Mouse (Mus musculus) forebrain, postnatal 0 days (tissue): ENCODE data around the gene Chchd6. TPM values are rescaled to one million over a fixed set of nuclear protein-coding genes. Genes with fewer than 3 reads are reported as not detected.
A peak's percentile ranks its signal among the peaks of the same experiment; 100 is the strongest.

Source experiments
- ATAC-seq: fragments of 200-750 bp; cut with Nextera tagmentation; 2 replicates; pipeline ENCODE4 v1.8.0; 2017; ENCODE audit warnings: mild to moderate bottlenecking, moderate library complexity
- DNase-seq: peaks from one replicate; pipeline ENCODE4 v3.0.0-alpha.2; 2015
- H3K27ac ChIP-seq: fragments of 300-500 bp; sonication (generic); 2 replicates; pipeline ENCODE4 v1.5.1; 2014; ENCODE audit warnings: low read depth, mild to moderate bottlenecking, antibody characterized with exemption, low read length, moderate library complexity, mixed read lengths
- H3K27me3 ChIP-seq: fragments of 300-500 bp; sonication (generic); 2 replicates; pipeline ENCODE4 v1.6.1; 2014; ENCODE audit warnings: mild to moderate bottlenecking, low read length, mixed read lengths; ENCODE audit not compliant: insufficient read depth
- H3K36me3 ChIP-seq: fragments of 300-500 bp; sonication (generic); 2 replicates; pipeline ENCODE4 v1.6.1; 2014; ENCODE audit warnings: mild to moderate bottlenecking, moderate library complexity; ENCODE audit not compliant: insufficient read depth
- H3K4me1 ChIP-seq: fragments of 300-500 bp; sonication (generic); 2 replicates; pipeline ENCODE4 v1.6.1; 2014; ENCODE audit warnings: antibody characterized with exemption; ENCODE audit not compliant: insufficient read depth
- H3K4me2 ChIP-seq: fragments of 300-500 bp; sonication (generic); 2 replicates; pipeline ENCODE4 v1.6.1; 2014; ENCODE audit warnings: low read depth, mild to moderate bottlenecking, moderate library complexity
- H3K4me3 ChIP-seq: fragments of 300-500 bp; sonication (generic); 2 replicates; pipeline ENCODE4 v1.5.1; 2014; ENCODE audit warnings: low read depth, low read length, mixed read lengths
- H3K9ac ChIP-seq: fragments of 300-500 bp; sonication (generic); 2 replicates; pipeline ENCODE4 v1.6.1; 2014; ENCODE audit warnings: mild to moderate bottlenecking
- H3K9me3 ChIP-seq: fragments of 300-500 bp; sonication (generic); 2 replicates; pipeline ENCODE4 v1.6.1; 2016; ENCODE audit warnings: low read length
- CTCF ChIP-seq: sonication (generic); IDR thresholded peaks from 2 replicates; pipeline ENCODE4 v1.5.1; 2016; ENCODE audit warnings: antibody characterized with exemption, control low read depth, low read depth
- WGBS: fragments of 180-500 bp; shearing (Covaris S2); extraction: QIAGEN DNeasy Blood & Tissue Kit; methylation state at CpG from one replicate; pipeline ENCODE4 v1.1.7; 2014; 5-methylcytosine and 5-hydroxymethylcytosine counted together
- polyA plus RNA-seq: library from polyadenylated mRNA; unstranded; fragments of >200 nt; fragmentation: Nextera tagmentation; extraction: Ambion mirVana; gene quantifications from 2 replicates; pipeline ENCODE4 v1.2.1, GENCODE M21; 2015
- total RNA-seq: library from RNA; depleted of rRNA; stranded (reverse); fragments of >200 nt; gene quantifications from 2 replicates; pipeline ENCODE4 v1.2.3, GENCODE M21; 2014

The Chchd6 gene
- total and polyA plus RNA-seq, 2 experiments from 2014 or later: 159 to 210 TPM

DNA sequence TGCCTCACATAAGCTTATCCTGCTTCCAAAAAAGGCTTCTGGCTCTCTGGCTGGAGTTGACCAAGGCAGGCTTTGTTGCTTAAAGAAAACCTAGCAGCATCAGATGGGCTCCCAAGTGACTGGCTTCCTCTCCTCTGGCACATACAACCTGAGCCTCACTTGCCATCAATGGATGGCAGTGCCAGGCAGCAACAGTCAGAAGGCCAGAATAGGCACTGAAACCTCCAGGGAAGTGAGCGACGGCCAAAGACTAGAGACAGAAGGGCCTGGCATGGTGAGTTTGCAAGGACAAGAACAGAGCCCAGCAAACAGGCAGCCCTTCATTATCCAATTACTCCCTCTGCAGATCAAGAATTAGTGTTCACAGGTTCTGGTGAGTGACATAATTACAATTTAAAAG, 70.7 kb downstream of the Chchd6 start:
- Histone ChIP-seq H3K9ac (no peak overlapping the region), H3K4me3 (no peak overlapping the region), H3K27me3 (no peaks in the 10 kb centered on the region), H3K4me1 (no peaks in the 10 kb centered on the region), H3K27ac (no peak overlapping the region), H3K4me2 (no peak overlapping the region), H3K9me3 (no peaks in the 10 kb centered on the region), H3K36me3 (no peaks in the 10 kb centered on the region)
- ATAC-seq (no peak), DNase-seq (peak; percentile 16)
- no peak for TF ChIP-seq CTCF
- WGBS: 21% methylated on average over 2 of the region's 2 CpGs

- Histone ChIP-seq H3K4me3 (no peak overlapping the region), H3K9ac (no peak overlapping the region), H3K9me3 (no peaks in the 10 kb centered on the region), H3K27ac (no peak overlapping the region), H3K4me2 (no peak overlapping the region), H3K27me3 (no peaks in the 10 kb centered on the region), H3K36me3 (no peaks in the 10 kb centered on the region), H3K4me1 (no peaks in the 10 kb centered on the region)
- ATAC-seq (no peak), DNase-seq (no peak)
- no peak for TF ChIP-seq CTCF
These were observed 85.3 kb downstream of the Chchd6 start for GRCm38 (mm10) chr6:89510154-89510553.

DNA sequence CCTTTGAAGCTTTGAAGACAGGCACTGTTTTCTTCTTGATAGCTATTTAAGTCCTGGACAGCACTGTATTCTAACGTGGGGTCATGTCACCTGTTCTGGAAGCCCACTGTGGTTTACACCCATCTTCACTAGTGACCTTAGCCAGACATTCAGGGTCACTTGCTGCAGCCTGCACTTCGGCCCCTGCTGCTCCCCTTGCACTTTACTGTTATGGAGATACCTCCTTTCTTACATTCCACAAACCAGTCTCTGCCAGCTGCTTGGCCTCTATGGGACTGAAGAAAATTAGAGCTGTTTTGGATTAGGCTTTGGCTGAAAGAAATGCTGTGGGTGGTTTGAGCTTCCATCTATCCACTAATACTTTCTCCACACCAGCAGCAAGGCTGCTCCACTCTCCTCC, 86.7 kb downstream of the Chchd6 start:
- no peak overlapping the region for H3K9ac ChIP-seq
- no peak for TF ChIP-seq CTCF
- 56% methylated on average over 2 of the region's 2 CpGs for WGBS
- H3K36me3 ChIP-seq: no peaks in the 10 kb centered on the region
- no peak; the same call in 1 of the 2 replicates for ATAC-seq
- DNase-seq: no peak
- no peak overlapping the region for H3K4me2 ChIP-seq
- no peak overlapping the region for H3K4me3 ChIP-seq
- H3K27ac ChIP-seq: 0 out of 2 replicates have a peak overlapping the region, but pooled peaks have one; percentile 23
- H3K27me3 ChIP-seq: no peaks in the 10 kb centered on the region
- H3K4me1 ChIP-seq: no peaks in the 10 kb centered on the region
- H3K9me3 ChIP-seq: no peaks in the 10 kb centered on the region

GRCm38 (mm10) chr6:89508263-89508662, 87.2 kb downstream of the Chchd6 start:
- H3K36me3 ChIP-seq: no peaks in the 10 kb centered on the region
- TF ChIP-seq CTCF: no peak
- peak overlapping the region; percentile 23; the same call in 1 of the 2 replicates for H3K27ac ChIP-seq
- H3K4me2 ChIP-seq: no peak overlapping the region
- no peak overlapping the region for H3K9ac ChIP-seq
- H3K4me1 ChIP-seq: no peaks in the 10 kb centered on the region
- no peaks in the 10 kb centered on the region for H3K9me3 ChIP-seq
- no peak for ATAC-seq
- H3K4me3 ChIP-seq: no peak overlapping the region
- H3K27me3 ChIP-seq: no peaks in the 10 kb centered on the region
- DNase-seq: no peak

GRCm38 (mm10) chr6:89499961-89500360, 95.5 kb downstream of the Chchd6 start:
- no peak for TF ChIP-seq CTCF
- DNase-seq: no peak
- H3K27ac ChIP-seq: no peak overlapping the region
- H3K9me3 ChIP-seq: no peaks in the 10 kb centered on the region
- WGBS: 100% methylated on average over 1 of the region's 1 CpGs
- no peak for ATAC-seq
- no peak overlapping the region for H3K4me2 ChIP-seq
- H3K9ac ChIP-seq: no peak overlapping the region
- no peaks in the 10 kb centered on the region for H3K4me1 ChIP-seq
- H3K4me3 ChIP-seq: no peak overlapping the region
- no peaks in the 10 kb centered on the region for H3K27me3 ChIP-seq
- H3K36me3 ChIP-seq: no peaks in the 10 kb centered on the region

DNA sequence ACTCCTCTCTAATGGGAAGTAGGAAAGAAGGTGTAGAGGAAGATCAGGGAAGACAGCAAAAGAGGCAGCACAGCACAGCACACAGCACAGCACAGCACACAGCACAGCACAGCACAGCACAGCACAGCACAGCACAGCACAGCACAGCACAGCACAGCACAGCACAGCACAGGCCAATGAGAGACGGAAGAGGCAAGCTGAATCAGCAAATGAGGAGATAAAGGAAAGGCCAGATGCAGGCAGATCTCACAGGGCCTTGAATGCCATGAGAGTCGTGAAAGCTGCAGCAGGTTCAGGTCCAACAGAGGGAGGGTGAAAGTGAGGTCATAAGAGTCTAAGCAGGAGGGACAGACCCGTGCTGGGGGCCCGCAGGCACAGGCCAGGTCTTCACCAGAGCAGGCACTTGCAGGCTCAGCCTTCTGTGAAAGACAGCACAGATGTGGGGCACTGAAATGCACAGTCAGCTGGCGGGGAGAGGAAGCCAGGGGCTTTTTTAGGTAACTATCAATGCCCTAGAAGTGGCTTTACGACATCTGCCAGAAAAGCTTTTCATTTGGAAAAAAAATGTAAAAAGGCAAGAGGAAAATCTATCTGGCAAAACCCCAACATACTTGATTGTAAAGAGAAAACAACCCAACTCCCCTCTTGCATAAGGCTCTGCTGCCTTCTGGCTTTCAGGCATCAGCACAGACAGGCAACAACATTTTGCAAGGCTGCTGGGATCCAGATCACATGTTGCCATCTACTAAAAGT, 96.5 kb downstream of the Chchd6 start:
- no peaks in the 10 kb centered on the region for H3K9me3 ChIP-seq
- H3K27me3 ChIP-seq: no peaks in the 10 kb centered on the region
- TF ChIP-seq CTCF: no peak
- no peaks in the 10 kb centered on the region for H3K4me1 ChIP-seq
- H3K4me2 ChIP-seq: no peak overlapping the region
- peak overlapping the region; percentile 24; the same call in 1 of the 2 replicates for H3K27ac ChIP-seq
- H3K9ac ChIP-seq: no peak overlapping the region
- no peak overlapping the region for H3K4me3 ChIP-seq
- DNase-seq (peak; percentile 49), ATAC-seq (peak; percentile 86)
- no peaks in the 10 kb centered on the region for H3K36me3 ChIP-seq
- 44% methylated on average over 6 of the region's 6 CpGs for WGBS

- WGBS: 94% methylated on average over 1 of the region's 1 CpGs
- DNase-seq (no peak), ATAC-seq (no peak)
- Histone ChIP-seq H3K36me3 (no peaks in the 10 kb centered on the region), H3K9me3 (no peaks in the 10 kb centered on the region), H3K27ac (no peak overlapping the region), H3K4me1 (no peaks in the 10 kb centered on the region), H3K4me2 (no peak overlapping the region), H3K4me3 (no peak overlapping the region), H3K9ac (no peak overlapping the region), H3K27me3 (no peaks in the 10 kb centered on the region)
- no peak for TF ChIP-seq CTCF
These were observed 98.5 kb downstream of the Chchd6 start for GRCm38 (mm10) chr6:89496916-89497315.
